Mouse (Mus musculus) embryonic facial prominence, embryonic 14.5 days (tissue): ENCODE results near the gene Ctps. TPM values are rescaled to one million over a fixed set of nuclear protein-coding genes. Genes with fewer than 3 reads are reported as not detected.

Experiments used
- ATAC-seq: fragments of 200-750 bp; cut with Nextera tagmentation; 2 replicates; pipeline ENCODE4 v1.8.0; 2017; ENCODE audit warnings: low read depth, moderate number of reproducible peaks, moderate TSS enrichment
- DNase-seq: peaks from one replicate; pipeline ENCODE4 v3.0.0-alpha.2; 2015; ENCODE audit warnings: low spot score
- H3K27ac ChIP-seq: fragments of 300-500 bp; sonication (generic); replicated peaks from 2 replicates; pipeline ENCODE4 v1.5.1; 2014; ENCODE audit warnings: low read depth, mild to moderate bottlenecking, low read length, moderate library complexity
- H3K27me3 ChIP-seq: fragments of 300-500 bp; sonication (generic); replicated peaks from 2 replicates; pipeline ENCODE4 v1.6.1; 2014; ENCODE audit warnings: low read length; ENCODE audit not compliant: control insufficient read depth, insufficient read depth
- H3K36me3 ChIP-seq: fragments of 300-500 bp; sonication (generic); 2 replicates; pipeline ENCODE4 v1.6.1; 2014; ENCODE audit warnings: low read length, mixed read lengths; ENCODE audit not compliant: control insufficient read depth, insufficient read depth
- H3K4me1 ChIP-seq: fragments of 300-500 bp; sonication (generic); 2 replicates; pipeline ENCODE4 v1.6.1; 2014; ENCODE audit warnings: antibody characterized with exemption, low read length; ENCODE audit not compliant: control insufficient read depth, insufficient read depth
- H3K4me2 ChIP-seq: fragments of 300-500 bp; sonication (generic); 2 replicates; pipeline ENCODE4 v1.6.1; 2014; ENCODE audit warnings: low read depth, mild to moderate bottlenecking, low read length, moderate library complexity, mixed read lengths
- H3K4me3 ChIP-seq: fragments of 300-500 bp; sonication (generic); 2 replicates; pipeline ENCODE4 v1.5.1; 2014; ENCODE audit warnings: low read depth, mild to moderate bottlenecking, low read length
- H3K9ac ChIP-seq: fragments of 300-500 bp; sonication (generic); 2 replicates; pipeline ENCODE4 v1.6.1; 2014; ENCODE audit warnings: low read depth, mild to moderate bottlenecking, low read length, moderate library complexity, mixed read lengths
- H3K9me3 ChIP-seq: fragments of 300-500 bp; sonication (generic); 2 replicates; pipeline ENCODE4 v1.6.1; 2016; ENCODE audit warnings: low read length; ENCODE audit not compliant: control insufficient read depth
- WGBS: fragments of 180-500 bp; shearing (Covaris S2); extraction: QIAGEN DNeasy Blood & Tissue Kit; methylation state at CpG from one replicate; pipeline ENCODE4 v1.1.7; 2014; 5-methylcytosine and 5-hydroxymethylcytosine counted together
- polyA plus RNA-seq: library from polyadenylated mRNA; unstranded; fragments of >200 nt; fragmentation: Nextera tagmentation; extraction: Ambion mirVana; gene quantifications from 2 replicates; pipeline ENCODE4 v1.2.1, GENCODE M21; 2014

Ctps gene
- 77.3 and 84.1 TPM in 2 replicates for polyA plus RNA-seq

DNA sequence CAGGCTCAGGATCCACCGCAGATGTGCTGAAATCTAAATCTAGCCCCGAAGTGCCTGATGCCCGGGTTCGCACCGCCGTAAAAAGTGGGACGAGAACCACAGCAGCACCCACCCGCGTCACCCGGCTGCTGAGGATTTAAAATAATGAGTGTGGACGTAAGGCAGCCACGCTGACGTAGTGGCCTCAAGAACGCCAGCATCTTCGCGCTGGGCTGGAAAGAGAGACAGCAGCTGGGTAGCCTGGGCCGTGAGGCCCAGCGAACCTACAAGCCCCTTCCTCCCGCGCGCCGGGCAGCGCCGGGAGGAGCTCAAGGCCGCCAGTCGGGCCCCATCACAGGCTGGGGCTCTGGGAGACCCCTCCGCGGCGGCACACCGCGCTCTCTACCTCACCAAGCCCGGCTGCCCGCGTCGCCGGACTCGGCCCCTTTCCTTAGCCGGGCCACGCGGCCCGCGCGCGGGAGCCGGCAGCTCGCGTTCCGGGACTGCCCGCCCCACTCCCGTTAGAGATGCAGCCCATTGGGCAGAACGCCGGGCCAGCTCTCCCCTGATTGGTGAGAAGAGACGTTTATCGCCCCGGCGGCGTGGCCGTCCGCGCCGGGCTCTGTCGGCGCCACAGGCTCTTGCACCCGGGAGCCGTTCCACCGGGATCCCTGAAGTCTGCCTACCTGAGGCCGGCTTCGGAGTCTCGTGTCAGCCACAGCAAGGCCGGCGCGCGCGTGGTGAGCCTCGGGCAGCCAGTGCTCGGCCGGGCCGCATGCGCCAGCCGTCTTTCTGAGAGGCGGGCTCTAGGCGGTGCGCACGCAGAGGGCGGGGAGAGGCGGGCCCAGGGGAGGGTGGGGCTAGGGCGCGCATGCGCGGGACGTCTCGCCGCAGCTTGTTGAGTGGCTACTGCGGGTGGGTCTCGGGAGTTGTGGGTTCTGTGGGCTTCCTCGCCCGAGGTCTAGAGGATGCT, at the start of gene Ctps:
TSS of gene Ctps (minus strand) at position 791 of the 952 bp plus-strand sequence.
- H3K36me3 ChIP-seq = peaks cover 17% of the 10 kb centered on the region
- peak within 1 kb of the TSS; percentile 95 for H3K27ac ChIP-seq
- H3K4me3 ChIP-seq = peak within 1 kb of the TSS; percentile 79
- H3K9ac ChIP-seq = peak within 1 kb of the TSS; percentile 90
- no peaks in the 10 kb centered on the region for H3K9me3 ChIP-seq
- H3K4me1 ChIP-seq = peaks cover 27% of the 10 kb centered on the region
- H3K4me2 ChIP-seq = peak within 1 kb of the TSS; percentile 87
- ATAC-seq (peak; percentile 97), DNase-seq (peak; percentile 97)
- no peaks in the 10 kb centered on the region for H3K27me3 ChIP-seq
- WGBS = under 1% methylated on average over 33 of the region's 97 CpGs

- Histone ChIP-seq H3K27ac (no peak overlapping the region), H3K9ac (no peak overlapping the region), H3K4me2 (no peak overlapping the region), H3K27me3 (no peaks in the 10 kb centered on the region), H3K4me3 (no peak overlapping the region), H3K4me1 (0 out of 2 replicates have a peak, but pooled peaks cover 4% of the 10 kb centered on the region), H3K36me3 (no peaks in the 10 kb centered on the region), H3K9me3 (no peaks in the 10 kb centered on the region)
- peak; percentile 17 for DNase-seq
- 0 out of 2 replicates have a peak, but pooled peaks have one; percentile 34 for ATAC-seq
- WGBS = 59% methylated on average over 13 of the region's 13 CpGs
Observed at GRCm38 (mm10) chr4:120616199-120617025, 46.3 kb upstream of the Ctps start.

DNA sequence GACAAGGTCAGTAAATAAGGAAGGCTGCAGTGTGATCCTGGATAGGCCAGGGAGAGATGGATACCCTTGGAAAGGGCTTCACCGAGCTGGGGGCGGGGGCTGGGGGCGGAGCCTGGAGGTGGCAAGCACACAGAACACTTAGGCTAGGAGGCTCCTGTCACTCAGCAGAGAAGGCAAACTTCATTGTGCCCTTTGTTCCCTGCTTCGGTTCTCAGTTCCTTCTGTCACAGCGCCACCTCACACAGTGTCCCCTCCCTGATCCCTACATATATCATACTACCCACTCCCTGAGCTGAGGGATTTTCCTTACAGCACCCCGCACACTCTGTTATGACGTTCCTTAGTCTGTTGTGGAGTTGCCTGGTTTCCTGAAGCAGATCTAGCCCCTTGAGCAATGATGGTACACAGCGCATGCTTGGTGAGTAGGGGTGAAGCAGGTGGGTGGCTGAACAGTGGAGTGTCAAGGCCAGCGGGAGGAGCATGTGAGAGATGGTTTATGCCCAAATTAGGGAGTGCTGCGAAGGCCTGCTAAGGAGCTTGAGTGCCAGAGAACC, 45.5 kb upstream of the Ctps start:
- Histone ChIP-seq H3K27me3 (no peaks in the 10 kb centered on the region), H3K4me3 (no peak overlapping the region), H3K4me2 (no peak overlapping the region), H3K36me3 (no peaks in the 10 kb centered on the region), H3K9ac (no peak overlapping the region), H3K27ac (no peak overlapping the region), H3K4me1 (0 out of 2 replicates have a peak, but pooled peaks cover 4% of the 10 kb centered on the region), H3K9me3 (no peaks in the 10 kb centered on the region)
- DNase-seq = no peak
- no peak for ATAC-seq
- 38% methylated on average over 8 of the region's 10 CpGs for WGBS

DNA sequence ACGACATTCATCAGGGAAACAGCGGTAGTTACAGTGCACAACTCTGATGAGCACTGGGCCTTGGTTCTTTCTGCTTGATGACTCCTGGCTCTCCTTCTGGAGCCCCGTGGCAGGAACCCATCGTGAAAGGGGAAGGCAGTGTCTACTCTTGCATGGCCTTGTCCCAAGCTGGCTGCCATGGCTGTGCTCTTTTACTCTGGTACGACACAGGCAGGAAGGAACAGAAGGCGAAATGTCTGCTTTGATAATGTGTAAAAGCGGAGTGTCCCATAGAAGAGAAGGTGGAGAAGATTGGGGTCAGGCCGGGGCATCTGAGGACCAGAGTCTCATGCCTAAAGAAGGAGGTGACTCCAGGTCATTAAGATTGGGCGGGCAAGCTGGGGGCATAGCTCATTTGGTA, 44.6 kb upstream of the Ctps start:
- H3K4me1 ChIP-seq = 0 out of 2 replicates have a peak, but pooled peaks cover 4% of the 10 kb centered on the region
- H3K27me3 ChIP-seq = no peaks in the 10 kb centered on the region
- no peak overlapping the region for H3K4me3 ChIP-seq
- H3K9me3 ChIP-seq = no peaks in the 10 kb centered on the region
- H3K36me3 ChIP-seq = no peaks in the 10 kb centered on the region
- WGBS = 75% methylated on average over 9 of the region's 9 CpGs
- DNase-seq (no peak), ATAC-seq (no peak)
- H3K9ac ChIP-seq = no peak overlapping the region
- H3K4me2 ChIP-seq = no peak overlapping the region
- H3K27ac ChIP-seq = no peak overlapping the region

DNA sequence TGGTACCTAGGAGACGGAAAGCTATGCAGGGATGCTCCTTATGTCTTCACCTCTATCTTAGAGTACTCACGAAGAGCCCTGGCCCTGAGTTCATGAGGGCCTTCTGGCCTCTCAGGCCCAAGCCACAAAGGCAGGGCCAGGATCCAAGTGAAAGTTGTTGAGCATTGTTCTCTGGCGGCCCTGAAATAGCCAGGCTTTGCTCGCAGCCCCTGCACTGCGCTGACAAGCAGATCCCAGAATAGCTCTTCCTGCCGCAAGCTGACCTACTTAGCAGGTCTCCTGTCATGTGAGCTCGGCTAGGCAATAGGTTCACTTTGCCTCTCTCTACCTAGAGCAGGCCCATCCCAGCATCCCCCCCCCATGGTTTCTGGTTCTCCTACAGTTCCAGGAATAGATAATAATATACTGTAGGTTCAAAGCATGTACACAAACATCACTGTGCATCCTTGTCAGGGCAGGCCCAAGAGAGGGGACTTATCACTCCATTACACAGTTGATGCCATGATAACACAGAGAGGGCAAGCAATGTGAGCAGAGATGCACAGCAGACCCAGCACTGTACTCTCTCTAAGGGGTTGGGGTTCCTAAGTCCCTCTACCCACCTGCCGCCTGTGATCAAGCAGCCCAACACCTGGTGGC, 43.7 kb upstream of the Ctps start:
- 0 out of 2 replicates have a peak, but pooled peaks cover 4% of the 10 kb centered on the region for H3K4me1 ChIP-seq
- H3K4me2 ChIP-seq = no peak overlapping the region
- H3K9me3 ChIP-seq = no peaks in the 10 kb centered on the region
- no peak overlapping the region for H3K4me3 ChIP-seq
- no peaks in the 10 kb centered on the region for H3K36me3 ChIP-seq
- H3K27ac ChIP-seq = no peak overlapping the region
- WGBS = 42% methylated on average over 8 of the region's 8 CpGs
- DNase-seq = peak; percentile 46
- no peaks in the 10 kb centered on the region for H3K27me3 ChIP-seq
- H3K9ac ChIP-seq = no peak overlapping the region
- ATAC-seq = no peak

DNA sequence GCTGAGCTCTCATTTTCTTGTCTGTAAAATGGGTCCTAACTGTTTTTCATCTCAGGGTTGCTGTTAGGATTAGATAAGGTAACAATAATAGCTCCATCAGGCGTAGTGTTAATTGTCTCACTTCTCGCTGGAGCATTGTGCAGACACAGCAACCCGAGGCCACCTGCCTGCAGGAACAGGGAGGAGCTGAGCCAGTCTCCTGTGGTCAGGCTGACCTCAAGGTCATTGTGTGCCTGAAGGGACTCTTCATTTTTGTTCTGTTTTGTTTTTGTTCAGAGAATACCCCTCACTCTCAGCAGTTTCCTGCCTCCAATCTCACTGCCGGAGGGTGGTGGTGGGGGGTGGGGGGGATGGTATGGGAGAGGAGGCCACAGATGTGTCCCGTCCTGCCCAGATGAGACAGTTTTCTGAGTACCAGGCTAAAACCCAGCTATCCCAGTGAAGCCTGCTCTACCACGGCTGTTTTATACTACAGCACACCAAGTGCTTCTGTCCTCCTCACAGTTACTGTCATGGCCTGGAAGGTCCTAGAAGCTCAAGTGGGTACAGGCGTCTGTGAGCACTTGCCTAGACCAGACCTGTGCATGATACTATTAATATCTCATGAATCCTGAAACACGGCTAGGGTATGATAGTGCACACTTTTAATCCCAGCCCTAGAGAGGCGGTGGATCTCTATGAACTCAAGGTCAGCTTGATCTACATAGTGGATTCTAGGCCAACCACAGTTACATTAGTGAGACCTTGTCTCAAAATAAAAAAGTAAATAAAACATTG, 42.4 kb upstream of the Ctps start:
- Histone ChIP-seq H3K9ac (no peak overlapping the region), H3K36me3 (no peaks in the 10 kb centered on the region), H3K4me3 (no peak overlapping the region), H3K4me1 (0 out of 2 replicates have a peak, but pooled peaks cover 4% of the 10 kb centered on the region), H3K9me3 (no peaks in the 10 kb centered on the region), H3K4me2 (no peak overlapping the region), H3K27me3 (no peaks in the 10 kb centered on the region), H3K27ac (no peak overlapping the region)
- ATAC-seq (no peak), DNase-seq (no peak)
- WGBS = 19% methylated on average over 9 of the region's 9 CpGs

DNA sequence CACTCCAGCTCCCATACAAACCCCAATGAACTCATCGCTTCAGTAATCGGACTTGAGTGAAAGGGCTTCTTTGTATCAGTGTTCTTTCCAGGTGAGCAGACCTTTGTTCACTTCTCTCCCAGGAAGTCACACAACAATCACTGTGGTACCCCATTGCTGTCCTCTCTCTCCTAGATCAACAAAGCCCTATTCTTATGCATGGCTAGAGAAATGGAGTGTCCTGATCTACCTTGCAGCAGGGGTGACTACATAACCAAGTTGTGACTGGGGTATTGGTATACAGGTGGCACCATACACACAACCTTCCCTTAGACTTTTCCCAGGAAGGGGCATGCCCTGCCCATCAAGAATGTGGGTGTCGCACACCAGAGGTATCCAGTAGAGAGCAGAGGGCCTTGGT, 40.9 kb upstream of the Ctps start:
- no peaks in the 10 kb centered on the region for H3K36me3 ChIP-seq
- H3K4me2 ChIP-seq = no peak overlapping the region
- H3K9ac ChIP-seq = no peak overlapping the region
- 78% methylated on average over 3 of the region's 3 CpGs for WGBS
- no peaks in the 10 kb centered on the region for H3K27me3 ChIP-seq
- ATAC-seq (no peak), DNase-seq (no peak)
- 0 out of 2 replicates have a peak, but pooled peaks cover 4% of the 10 kb centered on the region for H3K4me1 ChIP-seq
- H3K27ac ChIP-seq = no peak overlapping the region
- no peaks in the 10 kb centered on the region for H3K9me3 ChIP-seq
- no peak overlapping the region for H3K4me3 ChIP-seq
